Mouse (Mus musculus): ENCODE data around the gene Ccm2.

The Ccm2 gene

DNA sequence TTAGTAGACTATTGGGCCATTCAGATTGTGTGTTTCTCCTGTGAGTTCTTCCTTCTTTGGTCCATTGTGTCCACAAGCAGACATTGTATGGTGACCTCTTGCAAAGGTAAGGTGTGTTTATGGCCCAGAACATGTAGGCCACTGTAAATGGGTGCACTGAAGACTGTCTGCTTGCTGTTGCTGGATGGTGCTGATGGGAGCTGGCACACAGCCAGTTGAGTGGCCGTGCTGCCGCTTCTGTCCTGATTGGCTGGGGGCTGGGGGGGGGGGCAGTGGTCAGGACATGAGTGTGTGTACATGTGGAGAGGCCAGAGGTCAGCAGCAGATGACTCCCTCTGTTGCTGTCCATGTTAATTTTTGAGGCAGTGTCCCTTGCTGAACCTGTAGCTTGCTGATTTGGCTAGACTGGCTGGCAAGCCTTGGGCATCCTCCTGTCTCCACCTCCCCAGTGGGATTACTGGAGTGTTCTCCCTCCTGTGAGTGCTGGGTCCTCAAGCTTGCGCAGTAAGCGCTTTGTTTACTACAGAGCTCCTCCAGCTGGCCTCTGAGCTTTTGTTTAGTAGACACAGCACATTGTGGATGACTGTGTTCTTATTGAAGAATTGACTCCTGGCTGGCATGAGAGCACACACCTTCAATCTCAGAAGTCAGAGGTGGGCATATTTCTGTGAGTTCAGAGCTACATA is 33.5 kb downstream of the Ccm2 start:
- DNase-seq (ENCODE audit: low read depth, low spot score) = no peak

DNA sequence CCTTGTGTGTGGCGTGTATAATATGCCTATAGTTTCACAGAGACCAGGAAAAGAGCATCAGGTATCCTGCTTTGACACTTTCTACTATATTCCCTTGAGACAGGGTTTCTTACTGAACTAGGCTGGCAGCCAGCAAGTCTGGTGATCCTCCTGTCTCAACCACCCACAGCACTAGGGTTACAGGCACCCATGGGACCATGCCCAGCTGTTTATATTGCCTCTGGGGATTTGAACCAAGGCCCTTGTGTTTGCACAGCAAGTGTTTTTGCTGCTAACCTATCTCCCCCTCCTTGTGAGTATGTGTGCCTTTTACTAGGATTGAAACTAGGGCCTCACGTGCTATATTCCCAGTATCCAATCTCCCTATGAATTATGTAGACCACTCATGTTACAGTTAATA is 34.9 kb downstream of the Ccm2 start:
- DNase-seq (ENCODE audit: low read depth, low spot score) = no peak

DNA sequence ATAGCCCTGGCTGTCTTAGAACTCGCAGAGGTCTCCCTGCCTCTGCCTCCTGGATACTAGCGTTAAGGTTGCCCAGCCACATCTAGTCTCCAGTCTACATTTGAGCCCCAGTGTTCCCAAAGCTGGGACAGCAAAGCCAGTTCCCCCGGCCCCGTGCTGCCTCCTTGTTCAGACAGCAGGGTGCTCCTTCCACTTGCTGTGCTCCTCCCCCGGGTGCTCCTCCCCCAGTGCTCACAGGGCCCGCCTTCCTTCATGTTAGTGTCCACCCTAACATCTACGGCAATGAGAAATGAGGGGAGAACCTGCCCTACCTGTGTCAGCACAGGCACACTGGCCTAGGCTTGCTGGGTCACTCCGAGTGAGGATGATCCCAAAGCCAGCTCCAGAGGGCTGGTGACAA is 39.1 kb downstream of the Ccm2 start:
- no peak for DNase-seq (ENCODE audit: low read depth, low spot score)

DNA sequence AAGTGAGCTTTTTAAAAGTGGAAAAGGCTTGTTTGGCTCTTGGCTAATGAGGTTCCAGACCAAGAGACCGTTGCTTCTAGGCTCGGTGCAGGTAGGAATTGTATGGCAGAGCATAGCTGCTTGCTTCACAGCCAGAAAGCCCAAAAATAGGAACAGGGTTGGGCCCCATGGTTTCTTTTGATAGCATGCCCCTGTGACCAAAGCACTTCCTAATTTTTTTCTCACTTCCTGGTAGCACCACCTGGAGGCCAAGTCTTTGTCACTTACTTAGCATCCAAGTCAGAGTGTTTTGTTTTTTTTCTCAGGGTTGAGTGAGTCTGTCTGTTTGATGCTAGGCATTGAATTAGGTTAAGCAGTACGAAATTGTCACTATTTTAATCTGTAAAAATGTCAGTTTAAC is 40.0 kb downstream of the Ccm2 start:
- no peak for DNase-seq (ENCODE audit: low read depth, low spot score)

DNA sequence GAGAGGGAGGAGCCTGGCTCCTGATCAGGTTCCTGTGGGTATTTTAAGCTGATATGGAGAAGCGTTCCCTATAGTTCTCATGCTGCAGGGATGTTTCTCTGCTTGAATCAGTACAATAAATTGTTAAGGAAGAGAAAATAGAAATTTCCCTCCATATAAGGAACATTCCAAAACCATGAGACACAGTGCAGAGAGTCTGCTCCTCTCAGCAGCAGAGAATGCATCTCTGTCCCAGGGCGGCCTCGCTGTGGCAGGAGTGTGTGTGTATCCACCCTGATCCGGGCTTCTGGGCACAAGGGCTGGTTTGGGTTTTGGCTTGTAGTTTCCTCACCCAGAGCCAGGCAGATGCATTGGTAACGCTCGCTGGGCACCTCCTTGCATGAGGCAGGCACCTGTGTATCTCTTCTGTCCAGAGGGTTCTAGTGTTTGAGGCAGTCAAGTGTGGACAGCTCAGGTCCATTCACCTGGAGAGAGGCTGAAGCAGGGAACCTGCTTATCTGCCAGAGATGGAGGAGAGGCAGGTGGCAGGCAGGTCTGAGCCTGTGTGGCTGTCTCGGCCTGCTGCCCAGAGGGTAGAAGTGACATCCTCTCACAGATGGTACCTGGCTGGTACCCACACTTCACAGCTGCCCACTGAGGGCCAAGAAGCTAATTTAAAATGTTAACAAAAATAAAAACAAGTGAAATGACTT is 40.7 kb downstream of the Ccm2 start:
- DNase-seq (ENCODE audit: low read depth, low spot score) = no peak

DNA sequence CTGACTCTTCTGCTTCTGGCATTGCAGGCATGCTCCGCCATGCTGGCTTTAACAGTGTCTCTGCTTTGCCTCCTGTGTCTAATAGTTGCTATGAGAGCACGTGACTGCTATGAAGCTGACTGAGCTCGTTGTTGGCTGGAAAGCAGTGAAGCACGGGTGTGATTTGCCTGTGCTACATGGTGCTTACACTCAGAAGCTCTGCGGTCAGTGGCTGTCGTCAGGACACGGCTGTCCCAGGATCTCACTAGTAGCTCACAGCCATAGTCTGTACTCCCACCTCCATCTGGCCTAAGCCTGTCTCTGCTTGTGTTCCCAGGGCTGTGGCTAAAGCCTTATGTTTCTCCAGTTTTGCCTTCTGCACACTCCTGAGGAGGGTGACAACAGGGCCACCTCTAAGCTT is 41.6 kb downstream of the Ccm2 start:
- no peak for DNase-seq (ENCODE audit: low read depth, low spot score)

DNA sequence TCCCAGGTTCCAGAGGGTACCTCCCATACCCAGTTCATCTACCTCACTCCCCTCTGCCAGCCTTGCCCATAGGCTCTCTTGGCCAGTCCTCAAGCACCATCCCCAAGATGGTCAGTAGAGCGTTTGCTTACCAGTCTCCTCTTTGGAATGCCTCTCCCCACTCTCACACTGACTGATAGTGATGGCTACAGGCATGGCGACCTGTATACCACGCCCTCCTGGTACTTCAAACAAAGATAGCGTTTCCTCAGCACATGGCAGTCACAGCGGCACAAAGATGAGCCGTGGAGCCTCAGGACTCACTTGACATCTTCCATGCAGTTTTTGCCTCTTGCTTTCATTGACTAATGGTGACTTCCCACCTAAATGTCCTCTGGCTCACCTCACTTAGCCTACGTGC is 43.2 kb downstream of the Ccm2 start:
- no peak for DNase-seq (ENCODE audit: low read depth, low spot score)

DNA sequence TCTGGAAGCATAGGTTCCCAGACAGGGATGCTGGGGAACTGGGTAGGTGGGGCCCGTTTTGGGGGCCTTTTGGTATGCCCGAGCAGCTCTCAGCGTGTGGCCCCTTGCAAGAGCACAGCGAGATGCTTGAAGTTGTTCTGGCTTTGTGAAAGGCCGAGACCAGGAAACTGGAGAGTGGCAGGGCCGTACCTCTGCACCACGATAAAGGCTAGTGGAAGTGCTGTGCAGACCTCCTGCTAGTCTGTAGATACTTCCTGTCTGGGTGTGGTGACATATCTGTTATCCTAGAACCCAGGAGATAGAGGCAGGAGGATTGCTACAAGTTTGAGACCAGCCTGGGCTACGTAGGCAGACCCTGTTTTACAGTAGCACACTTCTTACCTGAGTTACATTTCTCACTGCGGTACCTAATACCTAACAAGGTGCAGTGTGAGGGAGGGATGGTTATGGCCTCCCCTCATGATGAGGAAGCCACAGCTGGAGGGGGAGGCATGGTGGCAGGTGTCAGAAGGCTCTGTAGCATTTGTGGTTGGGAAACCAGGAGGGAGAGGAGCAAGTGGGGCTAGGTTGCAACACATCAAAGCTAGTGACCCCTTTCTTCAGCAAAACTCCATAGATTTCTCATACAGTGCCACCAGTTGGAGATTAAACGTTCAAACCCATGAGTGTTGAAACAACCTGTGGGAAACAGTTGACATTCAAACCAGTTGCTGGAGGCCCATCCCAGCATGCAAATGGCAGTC is 44.4 kb downstream of the Ccm2 start:
- no peak for DNase-seq (ENCODE audit: low read depth, low spot score)

DNA sequence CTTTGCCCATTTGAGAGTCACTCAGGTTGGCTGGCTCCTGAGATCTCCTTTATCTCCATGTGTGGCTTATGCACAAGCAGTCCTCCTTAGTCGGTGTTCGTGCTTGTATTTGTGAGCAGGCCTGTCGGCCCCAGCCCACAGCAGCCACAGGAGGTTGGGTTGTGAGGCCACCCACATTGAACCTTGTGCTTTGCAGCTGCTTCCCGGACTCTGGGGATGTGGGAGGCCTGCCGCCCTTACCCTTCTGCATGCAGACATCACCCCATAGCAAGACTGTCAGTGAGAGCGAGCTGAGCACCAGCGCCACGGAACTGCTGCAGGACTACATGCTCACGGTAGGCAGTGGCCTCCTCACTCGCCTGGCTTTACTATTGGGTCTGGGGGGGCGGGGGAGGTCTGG is 46.7 kb downstream of the Ccm2 start:
- DNase-seq (ENCODE audit: low read depth, low spot score) = no peak

DNA sequence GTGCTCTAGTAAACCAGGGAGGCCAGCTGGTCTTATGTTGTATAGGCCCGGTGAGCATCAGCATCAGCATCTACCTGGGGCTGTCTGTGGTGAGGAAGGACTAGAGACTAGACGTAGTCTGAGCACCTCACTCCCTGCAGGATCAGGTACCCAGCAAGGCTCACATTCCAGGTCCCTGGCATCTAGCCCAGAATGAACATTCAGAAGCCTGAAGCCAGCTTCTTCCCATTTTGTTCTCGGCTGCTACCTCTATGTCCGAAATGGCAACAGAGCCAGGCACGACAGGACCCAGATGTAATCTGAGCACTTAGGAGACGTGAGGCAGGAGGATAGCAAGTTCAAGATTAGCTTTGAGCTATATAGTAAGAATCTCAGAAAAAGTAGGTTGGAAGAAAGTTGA is 48.2 kb downstream of the Ccm2 start:
- no peak for DNase-seq (ENCODE audit: low read depth, low spot score)

DNA sequence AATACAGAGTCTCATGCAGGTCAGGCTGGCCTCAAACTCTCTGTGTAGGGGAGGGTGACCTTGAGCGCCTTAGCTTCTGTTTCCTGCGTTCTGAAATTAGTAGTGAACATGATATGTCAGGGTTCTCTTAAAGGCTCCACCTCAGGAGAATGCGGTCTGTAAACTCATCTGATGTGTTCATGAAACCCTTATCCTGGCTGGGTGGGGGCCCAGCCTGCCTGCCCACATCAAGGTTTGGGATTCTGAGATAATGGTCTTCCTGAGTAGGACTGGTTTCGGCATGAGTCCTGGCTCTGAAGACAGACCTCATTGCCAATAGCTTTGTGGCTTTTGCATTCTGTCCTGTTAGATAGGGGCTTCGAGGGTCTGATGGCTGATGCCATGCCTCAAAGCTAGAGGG is 48.7 kb downstream of the Ccm2 start:
- no peak for DNase-seq (ENCODE audit: low read depth, low spot score)

DNA sequence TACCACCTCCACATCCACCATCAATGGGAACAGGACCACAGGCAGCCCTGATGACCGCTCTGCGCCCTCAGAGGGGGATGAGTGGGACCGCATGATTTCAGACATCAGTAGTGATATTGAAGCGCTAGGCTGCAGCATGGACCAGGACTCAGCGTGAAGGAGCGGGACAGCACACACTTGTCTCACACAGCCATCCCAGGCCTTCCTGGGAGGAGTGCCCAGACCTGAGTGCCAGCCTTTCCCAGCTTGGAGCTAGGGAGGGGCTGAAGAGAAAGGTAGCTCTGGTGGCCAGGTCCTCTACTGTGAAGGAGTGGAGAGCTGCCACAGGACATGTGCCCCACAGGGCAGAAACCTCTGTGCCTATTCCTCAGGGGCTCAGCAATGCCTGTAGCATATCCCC is 49.5 kb downstream of the Ccm2 start:
- no peak for DNase-seq (ENCODE audit: low read depth, low spot score)

DNA sequence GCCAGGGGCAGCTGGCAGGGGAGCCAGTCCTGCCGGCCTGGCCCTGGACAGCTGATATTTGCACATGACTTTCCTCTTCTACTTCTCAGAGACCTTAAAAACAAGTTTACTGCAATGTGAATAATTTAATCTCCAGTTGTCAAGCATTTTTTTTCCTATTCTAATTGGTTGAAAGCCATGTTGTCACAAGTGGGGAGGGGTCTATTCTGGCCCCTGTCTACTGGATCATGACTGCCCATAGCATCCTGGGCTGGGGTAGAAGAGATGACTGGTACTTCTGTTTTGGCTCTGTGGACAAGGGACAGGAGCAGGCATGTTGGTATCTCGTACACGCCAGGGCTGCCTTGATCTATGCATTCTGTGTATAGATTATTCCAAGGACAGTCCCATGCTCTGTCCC is 49.9 kb downstream of the Ccm2 start:
- no peak for DNase-seq (ENCODE audit: low read depth, low spot score)

DNA sequence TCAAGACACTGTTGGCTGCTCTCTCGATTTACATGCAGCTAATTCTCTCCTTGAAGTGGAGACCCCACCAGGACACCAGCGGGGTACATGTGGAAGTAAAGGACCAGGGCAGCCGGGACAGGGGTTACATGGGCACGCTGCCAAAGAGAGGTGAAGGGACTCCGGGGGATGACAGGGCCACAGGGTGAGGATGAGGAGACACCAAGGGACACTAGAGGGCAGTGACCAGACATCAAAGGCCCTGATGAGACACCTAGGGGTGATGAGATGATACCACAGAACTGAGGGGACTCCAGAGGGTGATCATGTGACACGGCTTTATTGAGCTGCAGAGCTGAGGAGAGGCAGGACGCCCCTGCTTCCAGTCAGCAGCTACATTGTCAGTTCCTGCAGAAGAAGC is 50.8 kb downstream of the Ccm2 start:
- DNase-seq (ENCODE audit: low read depth, low spot score) = no peak

DNA sequence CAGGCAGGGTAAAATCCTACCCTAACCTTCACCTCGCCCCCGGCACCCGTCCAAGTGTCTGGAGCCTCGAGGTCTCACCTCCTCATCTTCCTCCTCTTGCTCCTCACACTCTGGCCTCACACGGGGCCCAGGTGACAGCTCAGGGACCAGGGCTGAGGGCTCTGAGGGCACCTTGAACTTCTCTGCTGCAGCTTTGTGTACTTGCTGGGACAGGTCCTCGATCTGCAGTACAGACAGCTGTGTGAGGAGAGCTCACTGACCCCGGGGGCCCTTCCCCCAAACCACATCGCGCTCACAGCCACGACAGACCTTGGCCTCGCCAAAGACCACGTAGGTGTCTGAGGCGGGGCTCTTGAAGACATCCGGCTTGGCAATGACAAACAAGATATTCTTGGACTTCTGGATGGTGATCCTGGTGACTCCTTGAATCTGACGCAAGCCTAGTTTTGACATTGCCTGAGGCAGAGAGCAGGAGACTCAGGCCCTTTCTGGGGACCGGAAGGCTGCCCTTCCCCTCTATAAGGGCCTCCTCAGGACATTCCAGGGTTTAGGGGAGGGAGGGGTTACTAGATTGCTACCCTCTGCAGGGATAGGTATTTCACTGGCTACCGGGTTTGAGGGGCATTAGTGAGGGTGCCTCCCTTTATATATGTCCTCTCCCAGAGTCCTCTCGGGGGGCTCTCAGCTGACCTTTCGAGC is 51.7 kb downstream of the Ccm2 start:
- DNase-seq (ENCODE audit: low read depth, low spot score) = no peak

DNA sequence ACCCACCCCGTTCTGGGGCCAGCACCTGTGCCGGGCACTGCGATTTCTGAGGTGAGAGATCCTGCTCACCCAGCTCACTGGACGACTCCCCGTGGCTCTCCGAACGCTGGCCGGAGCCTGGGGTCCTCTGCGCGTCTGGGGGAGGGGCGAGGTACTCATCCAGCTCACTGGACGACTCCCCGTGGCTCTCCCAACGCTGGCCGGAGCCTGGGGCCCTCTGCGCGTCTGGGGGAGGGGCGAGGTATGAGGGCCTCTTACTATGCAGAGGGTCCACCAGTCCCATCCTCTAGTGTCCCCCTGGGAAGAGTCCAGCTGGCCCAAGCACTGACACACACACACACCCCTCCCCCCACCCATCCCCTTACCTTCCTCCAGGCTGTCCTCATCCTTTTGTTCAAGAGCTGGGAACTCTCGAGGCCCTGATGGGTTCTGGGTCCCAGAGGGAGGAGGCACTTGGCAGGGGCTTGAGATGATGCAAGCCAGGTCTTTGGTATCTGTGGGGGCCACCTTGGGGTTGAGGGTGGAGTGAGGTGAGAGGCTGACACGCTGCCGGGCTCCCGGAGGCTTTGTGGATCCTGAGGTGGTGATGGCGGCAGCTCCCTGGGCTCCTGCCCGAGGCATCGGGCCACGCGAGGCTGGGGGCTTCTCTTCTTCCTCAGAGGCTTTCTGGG is 52.5 kb downstream of the Ccm2 start:
- DNase-seq (ENCODE audit: low read depth, low spot score) = no peak

DNA sequence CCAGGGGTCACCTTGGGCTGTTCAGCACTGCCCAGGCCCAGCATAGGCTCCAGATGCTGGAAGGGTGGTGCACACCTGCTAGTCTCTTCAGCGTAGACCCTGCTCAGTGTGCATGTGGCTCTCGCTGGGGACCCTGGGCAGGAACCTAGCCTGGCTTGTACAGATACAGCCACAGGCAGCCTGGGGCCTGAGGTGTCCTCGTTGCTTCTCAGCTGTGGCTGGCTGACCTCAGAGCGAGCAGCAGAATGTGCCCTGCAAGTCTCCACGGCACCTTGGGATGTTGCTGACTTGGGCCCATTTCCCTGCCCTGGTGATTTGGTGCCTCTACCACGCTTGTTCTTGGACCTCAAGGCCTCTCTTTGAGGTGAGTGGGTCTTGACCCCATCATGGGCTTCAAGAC is 53.1 kb downstream of the Ccm2 start:
- no peak for DNase-seq (ENCODE audit: low read depth, low spot score)

DNA sequence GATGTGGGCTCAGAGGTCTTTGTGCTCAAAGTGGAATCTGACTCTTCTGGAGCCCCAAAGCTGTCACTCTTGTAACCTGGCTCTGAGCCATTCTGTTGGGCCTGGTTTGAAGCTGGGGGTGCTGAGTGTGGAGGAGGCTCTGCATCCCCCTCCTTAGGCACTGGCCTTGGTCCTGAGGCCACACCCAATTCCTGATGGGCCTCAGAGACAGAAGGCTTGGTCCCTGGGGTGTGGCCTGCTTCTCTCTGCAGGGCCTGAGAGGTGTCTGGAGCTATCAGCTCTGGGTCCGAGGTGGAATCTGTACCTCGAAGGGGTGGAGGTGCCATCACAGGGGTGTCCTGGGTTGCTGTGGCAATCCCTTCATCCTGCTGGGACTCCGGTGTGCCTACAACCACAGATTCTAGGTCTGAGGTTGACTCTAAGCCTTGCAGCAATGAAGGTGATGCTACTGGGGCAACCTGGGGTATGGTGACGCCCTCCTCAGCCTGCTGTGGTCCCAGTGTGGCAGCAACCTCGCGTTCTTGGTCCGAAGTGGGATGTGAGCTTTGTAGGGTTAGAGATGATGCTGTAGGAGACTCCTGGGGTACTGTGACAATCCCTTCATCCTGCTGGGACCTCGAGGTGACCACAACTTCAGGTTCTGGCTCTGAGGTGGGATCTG is 53.7 kb downstream of the Ccm2 start:
- DNase-seq (ENCODE audit: low read depth, low spot score) = no peak

DNA sequence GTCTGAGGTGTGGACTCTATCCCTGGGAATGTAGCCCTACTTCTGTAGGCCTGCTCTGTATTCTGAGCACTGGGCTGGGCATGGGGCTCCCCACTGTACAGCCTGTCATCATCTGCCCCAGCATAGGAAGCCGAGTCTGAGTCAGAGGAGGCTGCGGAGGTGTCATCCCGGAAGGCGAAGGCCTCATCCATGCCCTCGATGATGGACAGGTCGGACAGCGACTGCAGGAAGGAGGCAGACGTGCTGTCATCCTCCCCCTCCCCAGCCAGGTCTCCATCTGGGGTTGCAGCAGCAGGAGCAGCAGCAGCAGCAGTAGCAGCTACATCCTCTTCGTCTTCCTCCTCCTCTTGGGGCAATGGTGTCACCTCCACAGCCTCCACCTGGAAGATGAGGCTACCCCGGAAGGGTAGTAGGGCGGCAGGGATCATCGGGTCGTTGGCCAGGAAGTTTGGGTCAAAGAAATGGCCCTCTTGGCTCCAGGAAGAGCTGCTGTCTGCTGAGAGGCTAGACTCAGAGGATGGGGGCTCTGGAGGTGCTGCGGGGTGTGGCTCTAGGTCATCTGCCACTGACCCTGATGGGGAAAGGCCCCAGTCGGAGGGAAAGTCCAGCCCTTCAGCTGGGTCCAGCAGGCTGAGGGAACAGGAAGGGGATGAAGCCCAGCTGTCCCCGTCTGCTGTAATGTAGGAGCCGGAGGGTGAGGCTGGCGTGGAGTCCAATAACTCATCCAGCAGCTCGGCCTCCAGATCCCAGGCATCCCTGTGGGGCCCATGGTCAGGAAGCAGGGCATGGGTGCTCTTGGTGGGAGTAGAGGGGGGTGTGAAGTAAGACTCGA is 55.2 kb downstream of the Ccm2 start:
- DNase-seq (ENCODE audit: low read depth, low spot score) = no peak

DNA sequence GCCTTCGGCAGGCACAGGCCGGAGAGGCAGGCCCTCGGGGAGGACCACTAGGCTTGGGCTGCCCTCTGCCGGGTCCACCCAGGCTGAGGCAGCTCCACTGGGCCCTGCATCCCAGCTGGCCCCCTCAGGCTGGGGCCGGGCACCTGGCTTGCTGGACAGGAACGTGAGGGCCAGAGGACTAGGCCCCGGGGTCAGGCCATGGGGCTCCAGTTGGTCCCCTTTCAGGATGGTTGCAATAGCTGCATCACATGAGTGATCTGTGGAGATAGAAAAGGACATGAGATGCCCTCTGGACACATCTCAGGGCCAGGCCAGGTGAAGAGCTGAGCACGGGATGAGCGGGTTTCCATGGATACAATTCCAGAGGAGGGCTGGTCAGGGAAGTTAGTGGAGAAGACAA is 56.0 kb downstream of the Ccm2 start:
- no peak for DNase-seq (ENCODE audit: low read depth, low spot score)
